Mouse (Mus musculus) right cerebral cortex, adult 18-20 months (tissue): ENCODE results near the gene Gm21985.
"Not testable (repeated sequence)": the region's sequence is repeated elsewhere in the genome, so short reads cannot be mapped to it uniquely, and the experiment has no call there.

ENCODE experiments used
- DNase-seq: peaks from one replicate; pipeline ENCODE4 v3.0.0; 2022; ENCODE audit warnings: mixed read lengths

The Gm21985 gene

DNA sequence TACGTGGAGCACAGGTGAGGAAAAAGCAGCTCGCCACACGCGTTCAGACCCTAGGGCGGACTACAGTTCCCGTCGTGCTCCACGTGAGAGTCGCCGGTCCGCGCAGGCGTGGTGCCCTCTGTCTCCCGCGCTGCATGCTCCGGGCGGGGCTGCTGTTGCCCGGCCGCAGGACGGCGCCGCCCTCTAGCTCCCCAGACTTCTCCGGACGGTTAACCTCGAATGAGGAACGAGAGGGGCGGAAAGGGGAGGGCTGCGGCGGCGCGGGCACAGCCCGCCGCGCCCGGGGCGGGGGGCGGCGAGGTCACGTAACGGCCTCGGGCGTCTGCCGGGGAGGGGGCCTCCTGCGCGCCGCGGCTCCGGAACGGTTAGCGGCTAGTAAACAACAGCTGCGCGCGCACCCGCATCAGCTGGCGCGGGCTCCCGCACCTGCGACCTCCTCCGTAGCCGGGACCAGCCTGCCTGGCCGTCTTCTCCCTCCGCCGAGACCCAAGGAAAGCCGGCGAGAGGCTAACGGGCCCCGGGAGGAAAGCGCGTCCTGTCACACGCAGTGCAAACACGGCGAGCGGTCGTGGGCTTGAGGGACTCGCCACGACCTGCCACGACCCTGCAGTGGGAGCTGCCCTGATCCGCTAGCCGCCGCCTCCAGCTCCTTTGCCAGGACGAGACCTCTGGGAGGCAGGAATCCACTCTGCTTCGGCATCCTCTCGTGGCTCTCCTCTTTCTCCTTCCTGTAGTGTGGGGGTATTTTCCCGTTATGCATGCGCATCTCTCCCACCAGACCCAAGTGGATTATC, 469 bp upstream of the Gm21985 start, which contains the start of gene Slc12a6:
Gene Slc12a6, plus strand, starts transcription at position 378 of the 794 bp plus-strand sequence.
- DNase-seq: peak; percentile 93

DNA sequence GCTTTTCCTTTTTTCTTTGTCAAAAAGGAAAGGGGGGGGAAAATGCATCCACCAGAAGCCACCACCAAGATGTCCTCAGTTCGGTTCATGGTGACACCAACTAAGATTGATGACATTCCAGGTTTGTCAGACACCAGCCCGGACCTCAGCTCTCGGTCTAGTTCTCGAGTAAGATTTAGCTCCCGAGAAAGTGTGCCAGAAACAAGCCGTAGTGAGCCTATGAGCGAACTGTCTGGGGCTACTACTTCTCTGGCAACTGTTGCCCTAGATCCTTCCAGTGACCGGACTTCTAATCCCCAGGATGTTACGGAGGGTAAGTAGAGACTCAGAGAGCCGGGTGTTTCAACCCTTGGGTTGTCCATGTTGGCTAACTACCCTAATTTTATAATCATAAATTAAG, 666 bp downstream of the Gm21985 start:
- DNase-seq: no peak

GRCm38 (mm10) chr2:112267547-112268269, 1.6 kb downstream of the Gm21985 start:
- DNase-seq: no peak

GRCm38 (mm10) chr2:112270011-112270410, 3.9 kb downstream of the Gm21985 start:
- no peak for DNase-seq

- DNase-seq: no peak
Observed at GRCm38 (mm10) chr2:112272909-112273308, 6.8 kb downstream of the Gm21985 start.

- no peak for DNase-seq
Observed at GRCm38 (mm10) chr2:112273474-112273873, 7.4 kb downstream of the Gm21985 start.

- DNase-seq: no peak
Observed at GRCm38 (mm10) chr2:112276870-112277269, 10.8 kb downstream of the Gm21985 start.

- no peak for DNase-seq
Observed at GRCm38 (mm10) chr2:112282846-112283245, 16.7 kb downstream of the Gm21985 start.

DNA sequence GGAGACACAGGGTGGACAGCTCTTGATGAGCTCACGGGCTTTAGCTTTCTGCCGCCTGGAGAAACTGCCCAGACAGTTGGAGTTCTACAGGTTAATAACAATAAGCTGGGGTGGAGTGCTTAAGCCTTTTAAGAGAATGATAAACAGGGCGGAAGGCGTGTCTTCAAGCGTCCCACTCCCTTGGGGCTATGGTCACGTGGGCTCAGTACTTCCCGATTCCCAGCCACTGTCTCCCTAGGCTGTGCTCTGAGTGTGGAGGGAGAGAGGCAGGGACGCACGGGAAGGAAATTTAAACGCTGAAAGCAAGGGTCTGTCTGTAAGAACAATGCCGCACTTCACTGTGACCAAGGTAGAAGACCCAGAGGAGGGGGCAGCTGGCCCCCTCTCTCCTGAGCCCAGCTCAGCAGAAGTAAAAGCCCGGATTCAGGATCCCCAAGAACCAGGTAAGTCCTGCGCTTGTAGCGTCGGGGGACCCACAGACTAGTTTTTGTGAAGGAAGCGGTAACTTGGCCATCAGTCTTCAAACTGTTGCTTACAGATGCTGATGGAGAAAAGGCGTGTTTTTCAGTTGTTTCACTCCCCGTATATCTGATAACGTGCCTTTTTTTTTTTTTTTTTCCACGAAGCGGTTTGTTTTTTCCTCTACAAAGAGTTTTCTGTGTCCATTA, 18.4 kb downstream of the Gm21985 start:
- peak; percentile 31 for DNase-seq

- DNase-seq: no peak
Observed at GRCm38 (mm10) chr2:112285031-112285390, 18.9 kb downstream of the Gm21985 start.

DNA sequence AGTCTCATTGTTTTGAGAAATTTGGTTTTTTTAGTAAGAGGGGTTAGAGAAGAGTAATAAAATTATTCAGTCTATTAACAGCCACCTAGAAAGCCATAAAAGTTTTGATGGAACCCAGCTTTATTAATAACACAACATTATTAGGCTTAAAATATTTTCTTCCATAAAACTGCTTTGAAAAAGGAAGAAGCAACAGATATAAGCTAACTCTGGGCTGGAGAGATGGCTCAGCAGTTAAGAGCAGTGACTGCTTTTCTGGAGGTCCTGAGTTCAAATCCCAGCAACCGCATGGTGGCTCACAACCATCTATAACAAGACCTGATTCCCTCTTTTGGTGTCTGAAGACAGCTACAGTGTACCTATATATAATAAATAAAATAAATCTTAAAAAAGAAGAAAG, 19.9 kb downstream of the Gm21985 start:
- DNase-seq: not testable (repeated sequence)

- no peak for DNase-seq
Observed at GRCm38 (mm10) chr2:112287059-112287458, 20.9 kb downstream of the Gm21985 start.

DNA sequence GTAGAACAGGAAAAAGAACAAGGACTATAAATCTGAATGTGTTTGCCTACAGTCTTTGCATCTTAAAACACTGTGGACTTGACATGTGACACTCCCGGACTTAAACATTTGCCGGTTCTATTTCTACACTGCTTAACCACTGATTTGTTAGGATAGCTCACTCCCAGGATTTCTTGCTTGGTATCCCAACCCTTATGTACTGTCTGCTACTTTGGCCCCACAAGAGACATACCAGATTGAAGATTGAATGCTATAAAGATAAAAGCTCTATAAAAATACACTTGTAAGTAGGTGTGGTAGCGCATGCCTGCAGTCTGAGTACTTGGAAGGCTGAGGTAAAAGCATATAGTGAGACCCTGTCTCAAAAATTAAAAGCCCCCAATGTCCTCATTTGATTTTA, 23.4 kb downstream of the Gm21985 start:
- no peak for DNase-seq

DNA sequence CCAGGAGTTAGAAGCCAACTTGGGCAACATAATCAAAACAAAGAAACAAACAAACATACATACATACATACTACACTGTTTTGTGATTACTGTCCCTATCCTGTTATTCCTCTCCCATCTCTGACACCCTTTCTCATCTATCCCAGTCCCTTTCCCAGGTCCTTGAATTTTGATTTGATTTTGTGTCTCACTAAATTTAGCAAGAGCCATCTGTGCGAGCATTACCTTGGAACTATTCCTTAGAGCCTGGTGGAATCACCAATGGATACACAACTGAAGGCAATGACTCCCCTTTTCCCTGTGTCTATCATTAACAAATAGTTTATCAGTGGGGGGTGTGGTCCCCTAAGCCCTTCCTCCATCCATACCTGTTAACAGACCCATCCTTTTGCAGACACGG, 26.7 kb downstream of the Gm21985 start:
- DNase-seq: no peak

- DNase-seq: peak; percentile 31
Observed at GRCm38 (mm10) chr2:112296211-112296610, 30.1 kb downstream of the Gm21985 start.

DNA sequence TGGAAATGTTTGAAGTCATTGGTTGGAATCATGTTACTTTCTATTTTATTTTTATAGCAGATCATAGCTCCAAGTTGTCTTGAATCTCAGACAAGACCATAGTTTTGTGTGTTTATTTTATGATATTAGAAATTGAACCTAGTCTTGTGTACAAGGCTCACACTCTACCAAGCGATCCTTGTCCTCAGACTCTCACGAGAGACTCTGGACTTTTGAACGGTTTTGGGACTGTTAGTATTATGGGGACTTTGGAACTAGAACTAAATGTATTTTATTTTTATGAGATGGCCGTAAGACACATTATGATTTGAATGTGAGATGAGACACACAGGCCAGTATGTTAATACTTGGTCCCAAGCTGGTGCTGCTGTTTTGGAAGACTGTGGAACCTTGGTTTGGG, 32.1 kb downstream of the Gm21985 start:
- no peak for DNase-seq

DNA sequence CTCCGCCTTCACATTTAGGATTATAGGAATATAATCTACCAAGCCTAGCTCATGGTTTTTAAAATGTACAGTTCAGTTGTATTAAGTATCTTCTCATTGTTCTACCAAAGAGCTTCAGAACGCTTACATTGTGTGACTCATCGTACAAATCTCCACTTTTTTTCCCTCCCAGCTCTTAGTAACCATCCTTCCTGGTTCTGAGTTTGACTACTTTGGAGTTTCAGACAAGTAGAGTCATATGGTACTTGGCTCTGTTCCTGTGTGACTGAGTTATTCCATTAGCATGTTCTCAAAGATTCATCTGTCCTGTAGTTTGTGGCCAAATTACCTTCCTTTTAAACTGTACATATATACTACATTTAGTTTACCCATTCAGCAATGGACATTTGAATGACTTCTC, 42.6 kb downstream of the Gm21985 start:
- peak; percentile 21 for DNase-seq

- DNase-seq: peak; percentile 23
Observed at GRCm38 (mm10) chr2:112309161-112309600, 43.1 kb downstream of the Gm21985 start.

- no peak for DNase-seq
Observed at GRCm38 (mm10) chr2:112315638-112316037, 49.5 kb downstream of the Gm21985 start.

DNA sequence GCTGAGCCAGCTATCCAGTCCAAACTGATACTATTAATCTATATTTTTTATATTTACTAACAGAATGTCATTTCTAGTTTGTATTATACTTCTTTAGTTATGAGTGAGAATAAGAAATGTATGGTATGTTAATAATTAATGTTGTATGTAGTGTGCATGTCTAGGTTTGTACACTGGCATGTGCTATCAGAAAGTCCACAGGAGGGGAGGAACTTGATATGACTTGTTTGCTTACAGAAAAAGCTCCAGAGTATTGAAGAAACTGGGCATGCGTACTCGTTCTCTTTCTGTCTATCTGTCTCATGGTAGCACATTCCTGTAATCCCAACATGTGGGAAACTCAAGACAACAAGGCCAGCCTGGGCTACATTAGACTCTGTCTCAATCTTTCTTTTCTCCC, 52.1 kb downstream of the Gm21985 start:
- no peak for DNase-seq

DNA sequence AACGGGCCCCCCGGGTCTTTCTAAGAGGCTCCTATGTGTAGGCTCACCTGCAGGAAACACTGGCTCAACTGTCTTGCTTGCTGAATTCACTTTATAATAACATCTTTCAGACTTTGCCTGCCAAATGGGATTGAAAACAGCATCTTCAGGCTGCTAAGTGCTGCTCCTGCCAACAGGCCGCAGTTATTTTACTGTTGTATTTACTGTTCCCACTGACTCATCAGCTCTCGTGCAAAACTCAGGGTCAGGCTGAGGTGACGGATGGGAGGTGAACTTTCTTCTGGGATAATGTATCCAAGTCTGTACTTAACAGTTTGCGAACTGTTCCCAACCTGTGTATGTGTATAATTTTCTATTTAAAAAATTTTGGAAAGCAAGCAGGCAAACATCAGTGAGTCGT, 52.8 kb downstream of the Gm21985 start:
- DNase-seq: no peak

DNA sequence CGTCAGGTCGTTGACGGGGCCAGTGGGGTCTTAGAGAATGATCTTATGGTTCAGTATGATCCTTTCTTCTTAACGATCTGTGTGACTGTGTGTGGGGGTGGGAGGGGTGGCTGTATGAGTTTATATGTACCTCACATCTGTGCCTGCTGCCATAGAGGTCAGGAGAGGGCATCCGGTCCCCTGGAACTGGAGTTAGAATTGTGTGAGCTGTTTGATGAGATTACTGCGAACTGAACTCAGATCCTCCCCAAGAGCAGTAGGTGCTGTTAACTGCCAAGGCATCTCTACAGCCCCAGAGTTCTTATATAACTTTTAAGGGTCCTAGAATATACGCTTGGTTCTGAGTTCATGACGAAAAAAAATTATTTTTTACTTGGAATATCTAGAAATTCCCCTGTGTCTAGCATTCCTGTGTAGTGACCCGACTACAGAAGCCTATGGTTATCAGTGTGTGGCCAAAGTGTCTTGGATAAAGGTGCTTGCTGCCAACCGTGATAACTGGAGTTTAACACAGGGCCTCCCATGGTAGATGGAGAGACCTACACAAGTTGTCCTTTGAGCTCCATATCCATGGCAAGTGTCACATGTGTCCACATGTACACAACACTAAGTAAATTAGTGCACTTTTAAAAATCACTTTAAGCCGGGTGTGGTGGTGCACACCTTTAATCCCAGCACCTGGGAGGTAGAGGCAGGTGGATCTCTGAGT, 62.1 kb downstream of the Gm21985 start:
- DNase-seq: no peak
